Mouse (Mus musculus): ENCODE data around the gene Vnn3.

Vnn3 gene

GRCm38 (mm10) chr10:23851228-23851912 is at the start of gene Vnn3:
Vnn3 (plus strand) TSS chr10:23851462.
- no peak for DNase-seq (ENCODE audit: low read depth, low spot score)
- no peaks in the 10 kb centered on the region for H3K36me3 ChIP-seq (ENCODE audit: control insufficient read depth, insufficient read depth, low read length, poor library complexity, severe bottlenecking)
- H3K27me3 ChIP-seq (ENCODE audit: control insufficient read depth, insufficient read depth, low read length, poor library complexity, severe bottlenecking): no peaks in the 10 kb centered on the region

GRCm38 (mm10) chr10:23802911-23803310 is 48.4 kb upstream of the Vnn3 start:
- H3K27me3 ChIP-seq (ENCODE audit: control insufficient read depth, insufficient read depth, low read length, poor library complexity, severe bottlenecking): no peaks in the 10 kb centered on the region
- no peaks in the 10 kb centered on the region for H3K36me3 ChIP-seq (ENCODE audit: control insufficient read depth, insufficient read depth, low read length, poor library complexity, severe bottlenecking)
- DNase-seq (ENCODE audit: low read depth, low spot score): no peak

- Histone ChIP-seq H3K36me3 (ENCODE audit: control insufficient read depth, insufficient read depth, low read length, poor library complexity, severe bottlenecking) (no peaks in the 10 kb centered on the region), H3K27me3 (ENCODE audit: control insufficient read depth, insufficient read depth, low read length, poor library complexity, severe bottlenecking) (no peaks in the 10 kb centered on the region)
- DNase-seq (ENCODE audit: low read depth, low spot score): no peak
Measured at GRCm38 (mm10) chr10:23804665-23805064, 46.6 kb upstream of the Vnn3 start.

- Histone ChIP-seq H3K36me3 (ENCODE audit: control insufficient read depth, insufficient read depth, low read length, poor library complexity, severe bottlenecking) (no peaks in the 10 kb centered on the region), H3K27me3 (ENCODE audit: control insufficient read depth, insufficient read depth, low read length, poor library complexity, severe bottlenecking) (no peaks in the 10 kb centered on the region)
- no peak for DNase-seq (ENCODE audit: low read depth, low spot score)
Measured at GRCm38 (mm10) chr10:23806201-23806600, 45.1 kb upstream of the Vnn3 start.

- Histone ChIP-seq H3K27me3 (ENCODE audit: control insufficient read depth, insufficient read depth, low read length, poor library complexity, severe bottlenecking) (no peaks in the 10 kb centered on the region), H3K36me3 (ENCODE audit: control insufficient read depth, insufficient read depth, low read length, poor library complexity, severe bottlenecking) (no peaks in the 10 kb centered on the region)
- DNase-seq (ENCODE audit: low read depth, low spot score): peak; percentile 84
Measured at GRCm38 (mm10) chr10:23811635-23812437, 39.4 kb upstream of the Vnn3 start.

GRCm38 (mm10) chr10:23812438-23812759 is 38.9 kb upstream of the Vnn3 start:
- DNase-seq (ENCODE audit: low read depth, low spot score): no peak
- Histone ChIP-seq H3K36me3 (ENCODE audit: control insufficient read depth, insufficient read depth, low read length, poor library complexity, severe bottlenecking) (no peaks in the 10 kb centered on the region), H3K27me3 (ENCODE audit: control insufficient read depth, insufficient read depth, low read length, poor library complexity, severe bottlenecking) (no peaks in the 10 kb centered on the region)

- Histone ChIP-seq H3K27me3 (ENCODE audit: control insufficient read depth, insufficient read depth, low read length, poor library complexity, severe bottlenecking) (no peaks in the 10 kb centered on the region), H3K36me3 (ENCODE audit: control insufficient read depth, insufficient read depth, low read length, poor library complexity, severe bottlenecking) (no peaks in the 10 kb centered on the region)
- no peak for DNase-seq (ENCODE audit: low read depth, low spot score)
Measured at GRCm38 (mm10) chr10:23812852-23813766, 38.2 kb upstream of the Vnn3 start.

- no peaks in the 10 kb centered on the region for H3K27me3 ChIP-seq (ENCODE audit: control insufficient read depth, insufficient read depth, low read length, poor library complexity, severe bottlenecking)
- no peaks in the 10 kb centered on the region for H3K36me3 ChIP-seq (ENCODE audit: control insufficient read depth, insufficient read depth, low read length, poor library complexity, severe bottlenecking)
- DNase-seq (ENCODE audit: low read depth, low spot score): peak; percentile 77
Measured at GRCm38 (mm10) chr10:23815168-23815567, 36.1 kb upstream of the Vnn3 start.

- DNase-seq (ENCODE audit: low read depth, low spot score): no peak
- Histone ChIP-seq H3K27me3 (ENCODE audit: control insufficient read depth, insufficient read depth, low read length, poor library complexity, severe bottlenecking) (no peaks in the 10 kb centered on the region), H3K36me3 (ENCODE audit: control insufficient read depth, insufficient read depth, low read length, poor library complexity, severe bottlenecking) (no peaks in the 10 kb centered on the region)
Measured at GRCm38 (mm10) chr10:23816241-23816640, 35.0 kb upstream of the Vnn3 start.

- H3K27me3 ChIP-seq (ENCODE audit: control insufficient read depth, insufficient read depth, low read length, poor library complexity, severe bottlenecking): no peaks in the 10 kb centered on the region
- no peaks in the 10 kb centered on the region for H3K36me3 ChIP-seq (ENCODE audit: control insufficient read depth, insufficient read depth, low read length, poor library complexity, severe bottlenecking)
- DNase-seq (ENCODE audit: low read depth, low spot score): no peak
Measured at GRCm38 (mm10) chr10:23826516-23826915, 24.7 kb upstream of the Vnn3 start.

GRCm38 (mm10) chr10:23836003-23836964 is 15.0 kb upstream of the Vnn3 start:
- Histone ChIP-seq H3K27me3 (ENCODE audit: control insufficient read depth, insufficient read depth, low read length, poor library complexity, severe bottlenecking) (no peaks in the 10 kb centered on the region), H3K36me3 (ENCODE audit: control insufficient read depth, insufficient read depth, low read length, poor library complexity, severe bottlenecking) (no peaks in the 10 kb centered on the region)
- no peak for DNase-seq (ENCODE audit: low read depth, low spot score)

- DNase-seq (ENCODE audit: low read depth, low spot score): no peak
- H3K36me3 ChIP-seq (ENCODE audit: control insufficient read depth, insufficient read depth, low read length, poor library complexity, severe bottlenecking): no peaks in the 10 kb centered on the region
- H3K27me3 ChIP-seq (ENCODE audit: control insufficient read depth, insufficient read depth, low read length, poor library complexity, severe bottlenecking): no peaks in the 10 kb centered on the region
Measured at GRCm38 (mm10) chr10:23837115-23837514, 14.1 kb upstream of the Vnn3 start.

- DNase-seq (ENCODE audit: low read depth, low spot score): no peak
- Histone ChIP-seq H3K27me3 (ENCODE audit: control insufficient read depth, insufficient read depth, low read length, poor library complexity, severe bottlenecking) (no peaks in the 10 kb centered on the region), H3K36me3 (ENCODE audit: control insufficient read depth, insufficient read depth, low read length, poor library complexity, severe bottlenecking) (no peaks in the 10 kb centered on the region)
Measured at GRCm38 (mm10) chr10:23838910-23839309, 12.4 kb upstream of the Vnn3 start.

GRCm38 (mm10) chr10:23839368-23839767 is 11.9 kb upstream of the Vnn3 start:
- DNase-seq (ENCODE audit: low read depth, low spot score): no peak
- no peaks in the 10 kb centered on the region for H3K36me3 ChIP-seq (ENCODE audit: control insufficient read depth, insufficient read depth, low read length, poor library complexity, severe bottlenecking)
- no peaks in the 10 kb centered on the region for H3K27me3 ChIP-seq (ENCODE audit: control insufficient read depth, insufficient read depth, low read length, poor library complexity, severe bottlenecking)
